Mouse (Mus musculus): Measurements from ENCODE around the gene Tmc5. TPM values are rescaled to one million over a fixed set of nuclear protein-coding genes. Genes with fewer than 3 reads are reported as not detected.

The Tmc5 gene
- total and polyA plus RNA-seq, 2 experiments from 2014 or later = 0.22 to 0.66 TPM

GRCm38 (mm10) chr7:118572039-118572438 is 25.1 kb upstream of the Tmc5 start:
- H3K36me3 ChIP-seq (ENCODE audit: insufficient read depth, low read length) = no peaks in the 10 kb centered on the region
- no peak for TF ChIP-seq CTCF (IDR thresholded peaks at IDR 0.05)
- no peaks in the 10 kb centered on the region for H3K27me3 ChIP-seq (ENCODE audit: insufficient read depth, low read length)
- no peaks in the 10 kb centered on the region for H3K4me1 ChIP-seq (ENCODE audit: insufficient read depth, low read length)
- ATAC-seq (ENCODE audit: low FRiP score) (no peak), DNase-seq (ENCODE audit: low spot score) (no peak)
- H3K9me3 ChIP-seq (ENCODE audit: low read length) = 0 out of 2 replicates have a peak, but pooled peaks cover 4% of the 10 kb centered on the region
- H3K27ac ChIP-seq (ENCODE audit: low read depth, low read length) = no peak overlapping the region
- H3K4me3 ChIP-seq (ENCODE audit: low read depth, low read length) = no peak overlapping the region
- WGBS = 52% methylated on average over 5 of the region's 5 CpGs
- no peak overlapping the region for H3K4me2 ChIP-seq (ENCODE audit: low read depth, low read length, poor library complexity, severe bottlenecking)
- H3K9ac ChIP-seq (replicated peaks; ENCODE audit: low read length, poor library complexity, severe bottlenecking) = no peak overlapping the region

DNA sequence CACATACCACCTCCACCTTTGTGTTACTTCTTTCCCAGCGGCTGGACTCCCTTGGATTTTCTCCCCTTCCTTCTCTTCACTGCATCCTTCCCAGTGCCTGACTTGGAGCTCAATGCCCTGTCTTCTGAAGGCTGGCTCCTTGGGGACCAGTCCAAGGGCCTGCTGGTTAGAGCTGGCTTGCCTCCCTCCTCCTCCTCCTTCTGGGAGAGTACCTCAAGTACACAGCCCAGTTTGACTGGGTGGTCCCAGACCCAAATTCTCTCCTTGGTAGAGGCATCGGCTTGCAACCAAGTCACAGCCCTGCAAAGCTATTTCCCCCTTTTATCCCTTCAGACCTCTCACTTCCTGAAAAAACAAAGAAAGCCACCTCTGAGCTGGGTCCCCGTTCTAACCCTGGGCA is 18.8 kb upstream of the Tmc5 start:
- H3K4me1 ChIP-seq (ENCODE audit: insufficient read depth, low read length) = no peaks in the 10 kb centered on the region
- no peak overlapping the region for H3K9ac ChIP-seq (replicated peaks; ENCODE audit: low read length, poor library complexity, severe bottlenecking)
- 63% methylated on average over 3 of the region's 3 CpGs for WGBS
- DNase-seq (ENCODE audit: low spot score) (no peak), ATAC-seq (ENCODE audit: low FRiP score) (no peak)
- no peaks in the 10 kb centered on the region for H3K27me3 ChIP-seq (ENCODE audit: insufficient read depth, low read length)
- peak overlapping the region; percentile 38; the same call in 1 of the 2 replicates for H3K27ac ChIP-seq (ENCODE audit: low read depth, low read length)
- H3K9me3 ChIP-seq (ENCODE audit: low read length) = no peaks in the 10 kb centered on the region
- H3K36me3 ChIP-seq (ENCODE audit: insufficient read depth, low read length) = no peaks in the 10 kb centered on the region
- TF ChIP-seq CTCF (IDR thresholded peaks at IDR 0.05) = no peak
- no peak overlapping the region for H3K4me2 ChIP-seq (ENCODE audit: low read depth, low read length, poor library complexity, severe bottlenecking)
- H3K4me3 ChIP-seq (ENCODE audit: low read depth, low read length) = no peak overlapping the region

DNA sequence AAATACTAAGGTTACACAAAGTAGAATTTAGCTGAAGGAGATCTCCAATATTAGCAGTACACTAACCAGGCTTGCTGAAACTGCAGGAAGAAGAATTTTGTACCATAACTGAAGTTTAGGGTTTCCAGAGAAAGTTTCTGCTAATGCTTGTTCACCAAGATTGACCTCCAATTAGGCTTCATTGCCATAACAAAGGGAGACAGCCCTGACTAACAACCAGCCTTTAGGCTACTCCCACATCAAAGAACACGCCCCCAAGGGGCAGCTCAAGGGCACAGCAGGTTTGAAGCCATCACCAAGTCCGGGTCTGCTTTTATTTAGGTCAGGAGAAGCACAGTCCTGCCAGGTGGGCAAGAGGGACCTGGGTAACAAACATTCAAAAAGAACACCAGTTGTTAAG is 17.2 kb upstream of the Tmc5 start:
- Histone ChIP-seq H3K9ac (replicated peaks; ENCODE audit: low read length, poor library complexity, severe bottlenecking) (no peak overlapping the region), H3K4me3 (ENCODE audit: low read depth, low read length) (no peak overlapping the region), H3K27ac (ENCODE audit: low read depth, low read length) (no peak overlapping the region), H3K9me3 (ENCODE audit: low read length) (no peaks in the 10 kb centered on the region), H3K27me3 (ENCODE audit: insufficient read depth, low read length) (no peaks in the 10 kb centered on the region), H3K4me1 (ENCODE audit: insufficient read depth, low read length) (0 out of 2 replicates have a peak, but pooled peaks cover 7% of the 10 kb centered on the region), H3K36me3 (ENCODE audit: insufficient read depth, low read length) (no peaks in the 10 kb centered on the region), H3K4me2 (ENCODE audit: low read depth, low read length, poor library complexity, severe bottlenecking) (no peak overlapping the region)
- WGBS = 72% methylated on average over 2 of the region's 2 CpGs
- DNase-seq (ENCODE audit: low spot score) (no peak), ATAC-seq (ENCODE audit: low FRiP score) (no peak)
- TF ChIP-seq CTCF (IDR thresholded peaks at IDR 0.05) = no peak

DNA sequence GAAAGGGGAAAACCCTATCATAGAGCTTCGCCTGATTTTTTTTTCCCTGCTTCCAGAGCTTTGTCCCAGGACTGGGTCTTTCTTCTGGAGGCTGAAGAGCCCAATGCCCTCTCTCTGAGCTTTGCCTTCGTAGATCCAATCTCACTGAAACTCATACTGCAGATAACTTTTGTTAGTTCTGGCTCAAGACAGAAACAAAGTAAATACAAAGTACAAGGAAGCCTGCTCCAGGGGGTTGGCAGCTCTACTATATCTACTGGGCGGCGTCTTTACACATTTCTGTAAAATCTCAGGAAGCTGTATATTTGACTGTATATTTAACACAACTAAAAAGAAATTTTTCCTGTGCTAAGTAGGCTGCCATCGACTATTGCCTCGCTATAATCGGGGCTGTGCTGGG is 13.3 kb upstream of the Tmc5 start:
- no peak overlapping the region for H3K27ac ChIP-seq (ENCODE audit: low read depth, low read length)
- ATAC-seq (ENCODE audit: low FRiP score) (no peak), DNase-seq (ENCODE audit: low spot score) (no peak)
- TF ChIP-seq CTCF (IDR thresholded peaks at IDR 0.05) = no peak
- 21% methylated on average over 7 of the region's 7 CpGs for WGBS
- peak overlapping the region; percentile 74 for H3K9ac ChIP-seq (replicated peaks; ENCODE audit: low read length, poor library complexity, severe bottlenecking)
- no peaks in the 10 kb centered on the region for H3K27me3 ChIP-seq (ENCODE audit: insufficient read depth, low read length)
- peak overlapping the region; percentile 72 for H3K4me3 ChIP-seq (ENCODE audit: low read depth, low read length)
- H3K36me3 ChIP-seq (ENCODE audit: insufficient read depth, low read length) = no peaks in the 10 kb centered on the region
- peak overlapping the region; percentile 92 for H3K4me2 ChIP-seq (ENCODE audit: low read depth, low read length, poor library complexity, severe bottlenecking)
- H3K9me3 ChIP-seq (ENCODE audit: low read length) = no peaks in the 10 kb centered on the region
- H3K4me1 ChIP-seq (ENCODE audit: insufficient read depth, low read length) = 0 out of 2 replicates have a peak, but pooled peaks cover 7% of the 10 kb centered on the region

DNA sequence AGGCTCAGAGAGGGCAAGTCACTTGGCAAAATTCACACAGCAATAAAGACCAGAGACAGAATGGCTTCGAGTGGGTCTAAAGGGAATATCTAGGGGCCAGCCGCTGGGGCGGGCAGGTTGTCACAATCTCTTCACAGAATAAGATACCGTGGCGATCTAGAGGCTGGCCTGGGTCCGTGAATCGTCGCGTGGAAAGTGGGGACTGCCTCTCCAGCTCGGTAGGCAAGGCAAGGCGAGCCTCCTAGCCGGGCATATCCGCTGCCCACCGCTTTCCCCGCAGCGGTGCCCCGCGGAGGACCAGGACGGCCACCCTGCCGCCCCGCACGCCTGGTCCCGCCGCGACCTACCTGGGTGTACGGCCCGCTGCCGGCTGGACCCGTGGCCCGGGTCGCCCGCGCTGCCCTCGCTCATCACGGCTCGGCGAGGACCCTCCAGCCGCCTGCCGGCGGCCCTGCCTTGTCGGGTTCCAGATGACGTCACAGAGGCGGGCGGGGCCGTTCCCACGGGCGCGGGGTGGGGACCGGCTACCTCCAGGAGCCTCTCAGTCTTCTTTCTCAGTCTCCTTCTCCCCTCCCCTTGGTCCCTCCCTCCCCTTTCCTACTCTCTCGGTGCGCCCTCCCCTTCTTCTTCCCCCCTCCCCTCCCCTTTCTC is 12.7 kb upstream of the Tmc5 start, which contains the start of gene Tmc7:
Tmc7 (minus strand) TSS at position 480 of the 651 bp plus-strand sequence.
- under 1% methylated on average over 47 of the region's 51 CpGs for WGBS
- peak; percentile 75 for DNase-seq (ENCODE audit: low spot score)
- ATAC-seq (ENCODE audit: low FRiP score) = peak; percentile 87

DNA sequence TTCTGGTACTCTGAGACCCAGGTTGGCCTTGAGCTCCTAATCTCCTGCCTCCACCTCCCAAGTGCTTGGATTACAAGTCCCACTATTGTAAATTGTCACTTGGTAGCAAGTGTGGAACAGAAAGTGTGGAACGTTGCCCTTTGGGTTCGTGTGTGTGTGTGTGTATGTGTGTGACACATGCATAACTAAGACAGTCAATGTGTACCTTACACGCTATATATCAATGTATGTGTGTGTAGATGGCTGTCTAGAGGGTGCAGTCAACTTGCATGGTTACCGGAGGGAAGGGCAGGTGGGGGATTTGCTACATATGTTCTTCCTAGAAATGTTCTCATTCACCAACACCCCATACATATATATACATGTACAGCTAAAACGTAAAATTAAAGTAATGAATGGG is 12.2 kb upstream of the Tmc5 start:
- 0 out of 2 replicates have a peak overlapping the region, but pooled peaks have one; percentile 39 for H3K27ac ChIP-seq (ENCODE audit: low read depth, low read length)
- ATAC-seq (ENCODE audit: low FRiP score) (0 out of 2 replicates have a peak, but pooled peaks have one; percentile 5), DNase-seq (ENCODE audit: low spot score) (no peak)
- peak overlapping the region; percentile 72 for H3K4me3 ChIP-seq (ENCODE audit: low read depth, low read length)
- no peaks in the 10 kb centered on the region for H3K27me3 ChIP-seq (ENCODE audit: insufficient read depth, low read length)
- peak overlapping the region; percentile 92 for H3K4me2 ChIP-seq (ENCODE audit: low read depth, low read length, poor library complexity, severe bottlenecking)
- H3K9me3 ChIP-seq (ENCODE audit: low read length) = no peaks in the 10 kb centered on the region
- no peak for TF ChIP-seq CTCF (IDR thresholded peaks at IDR 0.05)
- WGBS = 64% methylated on average over 5 of the region's 5 CpGs
- H3K36me3 ChIP-seq (ENCODE audit: insufficient read depth, low read length) = no peaks in the 10 kb centered on the region
- H3K4me1 ChIP-seq (ENCODE audit: insufficient read depth, low read length) = 0 out of 2 replicates have a peak, but pooled peaks cover 7% of the 10 kb centered on the region
- H3K9ac ChIP-seq (replicated peaks; ENCODE audit: low read length, poor library complexity, severe bottlenecking) = peak overlapping the region; percentile 74; the same call in 1 of the 2 replicates

More for the DNA sequence above, 12.7 kb upstream of the Tmc5 start, which contains the start of gene Tmc7:
- Histone ChIP-seq H3K4me2 (ENCODE audit: low read depth, low read length, poor library complexity, severe bottlenecking) (peak within 1 kb of the TSS; percentile 92), H3K9ac (replicated peaks; ENCODE audit: low read length, poor library complexity, severe bottlenecking) (peak within 1 kb of the TSS; percentile 74), H3K4me3 (ENCODE audit: low read depth, low read length) (peak within 1 kb of the TSS; percentile 72), H3K4me1 (ENCODE audit: insufficient read depth, low read length) (0 out of 2 replicates have a peak, but pooled peaks cover 7% of the 10 kb centered on the region), H3K27me3 (ENCODE audit: insufficient read depth, low read length) (no peaks in the 10 kb centered on the region), H3K27ac (ENCODE audit: low read depth, low read length) (peak within 1 kb of the TSS; percentile 39; the same call in 1 of the 2 replicates), H3K9me3 (ENCODE audit: low read length) (no peaks in the 10 kb centered on the region), H3K36me3 (ENCODE audit: insufficient read depth, low read length) (no peaks in the 10 kb centered on the region)
- peak; percentile 47; the same call in 1 of the 2 replicates for TF ChIP-seq CTCF (IDR thresholded peaks at IDR 0.05)
